8 mouse cellular contexts compared by ENCODE assay signal in the genomic region with DNA sequence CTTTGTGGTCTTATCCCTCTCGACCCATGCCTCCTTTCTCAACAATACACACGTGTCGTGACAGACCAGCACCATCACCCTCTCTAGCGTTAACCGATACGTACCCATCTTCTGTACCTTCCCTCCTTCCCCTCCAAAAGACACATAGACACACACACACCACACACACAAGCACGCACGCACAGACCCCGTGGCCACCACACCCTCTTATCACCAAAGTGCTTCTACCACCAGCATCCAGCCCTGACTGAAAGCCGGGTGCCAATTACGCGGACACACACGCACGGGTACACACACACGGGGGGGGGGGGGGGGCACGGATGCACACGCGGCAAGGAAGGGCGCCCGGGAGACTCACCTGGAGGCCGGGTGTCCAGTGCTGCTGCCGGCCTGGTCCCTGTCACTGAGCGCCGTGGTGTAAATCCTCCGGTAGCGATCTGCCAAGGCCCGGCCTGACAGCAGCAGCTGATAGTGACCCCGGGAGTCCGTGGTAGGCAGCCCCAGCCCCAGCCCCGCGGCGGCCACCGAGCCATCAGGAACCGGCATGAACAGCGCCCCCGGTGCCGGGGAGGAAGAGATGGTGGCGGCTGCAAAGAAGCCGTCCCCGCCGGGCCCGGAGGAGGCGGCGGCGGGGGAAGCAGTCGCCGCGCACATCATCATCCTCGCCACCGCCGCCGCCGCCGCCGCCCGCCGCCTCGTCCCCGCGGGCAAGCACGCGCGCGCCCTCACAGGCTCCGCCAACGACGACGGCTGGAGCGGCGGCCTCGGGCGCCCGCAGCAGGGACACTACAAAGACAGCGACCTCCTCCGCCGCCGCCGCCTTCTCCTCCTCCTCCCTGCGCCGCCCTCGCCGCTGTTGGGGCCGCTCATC. TPM values are rescaled to one million over a fixed set of nuclear protein-coding genes. Genes with fewer than 3 reads are reported as not detected.
DNase-seq lines count a peak whose midpoint lies in the region; ATAC-seq and TF ChIP-seq lines count a peak whose summit lies in the region.

No protein-coding gene starts in this region.

- WGBS in forebrain, embryonic 12.5 days, result under 1% methylated on average over 54 of the region's 83 CpGs
- under 1% methylated on average over 83 of the region's 83 CpGs for WGBS in hindbrain, embryonic 10.5 days

- H3K27me3 ChIP-seq in forebrain, embryonic 12.5 days, result 0 out of 2 replicates have a peak, but pooled peaks cover 5% of the 10 kb centered on the region
- H3K27me3 ChIP-seq in hindbrain, embryonic 10.5 days (ENCODE audit: insufficient read depth, poor library complexity, severe bottlenecking), result no peaks in the 10 kb centered on the region

- peak overlapping the region; percentile 72 for H3K4me2 ChIP-seq in forebrain, embryonic 12.5 days

- H3K27ac ChIP-seq in bone marrow macrophage, adult 2 months (ENCODE audit: insufficient read depth, low read depth, low read length), result peak overlapping the region; percentile 59
- H3K27ac ChIP-seq in forebrain, embryonic 12.5 days, result peak overlapping the region; percentile 97
- peak overlapping the region; percentile 96 for H3K27ac ChIP-seq in hindbrain, embryonic 10.5 days

- H3K9ac ChIP-seq in forebrain, embryonic 12.5 days, result peak overlapping the region; percentile 85

- TF ChIP-seq POLR2A in bone marrow macrophage, adult 2 months (IDR thresholded peaks at IDR 0.05; ENCODE audit: borderline replicate concordance, low read depth, low read length), result no peak

- peak overlapping the region; percentile 95 for H3K4me3 ChIP-seq in bone marrow macrophage, adult 2 months (ENCODE audit: insufficient read depth, low read length)
- H3K4me3 ChIP-seq in forebrain, embryonic 12.5 days (replicated peaks), result peak overlapping the region; percentile 60
- peak overlapping the region; percentile 88 for H3K4me3 ChIP-seq in hindbrain, embryonic 10.5 days

- no peak for TF ChIP-seq CTCF in bone marrow macrophage, adult 2 months (IDR thresholded peaks at IDR 0.05; ENCODE audit: low read depth, low read length)

- H3K4me1 ChIP-seq in bone marrow macrophage, adult 2 months (ENCODE audit: control insufficient read depth, insufficient read depth, low read length), result peaks cover 28% of the 10 kb centered on the region
- H3K4me1 ChIP-seq in forebrain, embryonic 12.5 days, result peaks cover 24% of the 10 kb centered on the region
- peaks cover 52% of the 10 kb centered on the region for H3K4me1 ChIP-seq in hindbrain, embryonic 10.5 days (replicated peaks)

- H3K36me3 ChIP-seq in forebrain, embryonic 12.5 days (replicated peaks), result no peaks in the 10 kb centered on the region
- no peaks in the 10 kb centered on the region for H3K36me3 ChIP-seq in hindbrain, embryonic 10.5 days

- DNase-seq in adrenal gland, adult (ENCODE audit: inconsistent age in 2 of 2, low spot score in 1 of 2), result peak; percentile 74 to 78
- DNase-seq in adrenal gland, adult 2 months, result no peak
- DNase-seq in hindbrain, embryonic 10.5 days (ENCODE audit: low spot score), result peak; percentile 50
- peak; percentile 16 for DNase-seq in left cerebral cortex, adult 11 months (ENCODE audit: low spot score)
- DNase-seq in lung, postnatal 25 days (ENCODE audit: low spot score), result peak; percentile 29
- peak; percentile 42 for DNase-seq in right cerebral cortex, postnatal 25 days

- H3K9me3 ChIP-seq in forebrain, embryonic 12.5 days, result no peaks in the 10 kb centered on the region
- H3K9me3 ChIP-seq in hindbrain, embryonic 10.5 days, result no peaks in the 10 kb centered on the region

- ATAC-seq in forebrain, embryonic 12.5 days (ENCODE audit: low FRiP score), result peak; percentile 68

RNA-seq across cellular contexts. Expression of a gene that starts 0.5 kb away (rescaled TPM):
- total RNA-seq in adrenal gland, adult 2 months (2021), result 10 to 100 TPM; 46.3 to 53.7 TPM
- 11.9 and 16.0 TPM in 2 replicates for polyA plus RNA-seq in adrenal gland, adult 2 months (2012; rRNA removed)
- 52.4 and 56.8 TPM in 2 replicates for polyA plus RNA-seq in bone marrow macrophage, adult 2 months (2012; ENCODE audit: insufficient read depth, insufficient read length, missing spikeins)
- 33.4 and 36.2 TPM in 2 replicates for polyA plus RNA-seq in forebrain, embryonic 12.5 days (2016; fragmentation: Nextera tagmentation; extraction: Ambion mirVana)
- 21.0 and 21.2 TPM in 2 replicates for polyA plus RNA-seq in hindbrain, embryonic 10.5 days (2016; fragmentation: Nextera tagmentation; extraction: Ambion mirVana)
